Mouse (Mus musculus) macrophage (primary cell): ENCODE data around the gene Csnk1e. TPM values are rescaled to one million over a fixed set of nuclear protein-coding genes. Genes with fewer than 3 reads are reported as not detected.

Experiments used
- H3K27ac ChIP-seq: fragments of 350-480 bp; formaldehyde crosslinking; 2 replicates; pipeline ENCODE4 v1.9.0; 2021
- H3K36me3 ChIP-seq: fragments of 350-480 bp; formaldehyde crosslinking; 2 replicates; pipeline ENCODE4 v1.9.0; 2021; ENCODE audit errors: inconsistent target
- H3K4me3 ChIP-seq: fragments of 350-480 bp; formaldehyde crosslinking; 2 replicates; pipeline ENCODE4 v1.9.0; 2021; ENCODE audit errors: inconsistent target
- H3K79me2 ChIP-seq: fragments of 350-480 bp; formaldehyde crosslinking; 2 replicates; pipeline ENCODE4 v1.9.0; 2021; ENCODE audit errors: inconsistent target
- WGBS: methylation state at CpG from one replicate; pipeline ENCODE4 v1.1.7; 2026; ENCODE audit warnings: inconsistent platforms; ENCODE audit not compliant: missing documents; 5-methylcytosine and 5-hydroxymethylcytosine counted together
- polyA plus RNA-seq: library from polyadenylated mRNA; stranded (reverse); fragments of 250-400 nt; gene quantifications from 3 replicates; pipeline ENCODE4 v1.2.4, GENCODE M21; 2018; ENCODE audit warnings: inconsistent platforms

Gene Csnk1e
- polyA plus RNA-seq, 1 experiment from 2014 or later = 37.6 TPM

DNA sequence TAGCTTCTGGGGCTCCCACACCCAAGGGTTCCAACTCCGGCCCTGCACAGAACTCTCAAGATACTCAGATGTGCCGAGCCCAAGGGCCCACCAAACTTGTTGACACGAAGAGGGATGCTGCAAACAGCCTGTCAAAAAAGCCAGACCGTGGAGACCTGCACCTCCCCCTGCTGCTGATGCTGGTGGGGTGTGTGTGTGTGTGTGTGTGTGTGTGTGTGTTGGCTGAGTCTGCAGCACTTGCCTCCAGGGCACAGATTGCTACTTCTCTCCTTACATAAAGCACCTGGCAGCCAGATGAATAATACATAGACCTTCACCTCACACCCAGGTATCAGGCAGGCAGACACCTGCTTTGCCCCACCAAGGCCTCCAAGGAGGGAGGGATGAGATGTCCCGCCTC, 53.2 kb downstream of the Csnk1e start:
- Histone ChIP-seq H3K4me3 (peak overlapping the region; percentile 71), H3K27ac (no peak overlapping the region; the same call in 1 of the 2 replicates), H3K79me2 (peaks cover 58% of the 10 kb centered on the region), H3K36me3 (peaks cover 4% of the 10 kb centered on the region; the same call in 1 of the 2 replicates)
- WGBS = 40% methylated on average over 5 of the region's 5 CpGs

DNA sequence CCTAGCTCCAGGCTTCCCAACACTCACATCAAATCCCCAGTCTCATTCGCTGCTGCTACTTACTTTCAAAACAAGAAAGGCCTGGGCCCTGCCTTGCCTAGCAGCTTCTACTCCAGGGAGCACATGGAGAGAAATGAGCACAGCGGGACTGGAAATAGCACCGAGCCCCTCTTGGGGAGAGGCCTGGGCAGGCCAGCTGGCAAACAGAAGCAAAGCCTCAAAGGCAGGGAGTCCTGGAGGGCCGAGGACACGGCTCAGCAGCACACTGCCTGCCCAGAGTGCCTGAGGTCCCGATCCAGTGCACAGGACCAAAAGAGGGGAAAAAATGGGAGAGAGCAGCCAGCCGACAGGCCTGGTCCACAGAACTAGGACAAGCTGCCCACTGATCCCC, 54.4 kb downstream of the Csnk1e start:
- Histone ChIP-seq H3K79me2 (peaks cover 70% of the 10 kb centered on the region), H3K4me3 (no peak overlapping the region), H3K27ac (peak overlapping the region; percentile 46), H3K36me3 (peaks cover 15% of the 10 kb centered on the region; the same call in 1 of the 2 replicates)
- WGBS = 95% methylated on average over 7 of the region's 7 CpGs

DNA sequence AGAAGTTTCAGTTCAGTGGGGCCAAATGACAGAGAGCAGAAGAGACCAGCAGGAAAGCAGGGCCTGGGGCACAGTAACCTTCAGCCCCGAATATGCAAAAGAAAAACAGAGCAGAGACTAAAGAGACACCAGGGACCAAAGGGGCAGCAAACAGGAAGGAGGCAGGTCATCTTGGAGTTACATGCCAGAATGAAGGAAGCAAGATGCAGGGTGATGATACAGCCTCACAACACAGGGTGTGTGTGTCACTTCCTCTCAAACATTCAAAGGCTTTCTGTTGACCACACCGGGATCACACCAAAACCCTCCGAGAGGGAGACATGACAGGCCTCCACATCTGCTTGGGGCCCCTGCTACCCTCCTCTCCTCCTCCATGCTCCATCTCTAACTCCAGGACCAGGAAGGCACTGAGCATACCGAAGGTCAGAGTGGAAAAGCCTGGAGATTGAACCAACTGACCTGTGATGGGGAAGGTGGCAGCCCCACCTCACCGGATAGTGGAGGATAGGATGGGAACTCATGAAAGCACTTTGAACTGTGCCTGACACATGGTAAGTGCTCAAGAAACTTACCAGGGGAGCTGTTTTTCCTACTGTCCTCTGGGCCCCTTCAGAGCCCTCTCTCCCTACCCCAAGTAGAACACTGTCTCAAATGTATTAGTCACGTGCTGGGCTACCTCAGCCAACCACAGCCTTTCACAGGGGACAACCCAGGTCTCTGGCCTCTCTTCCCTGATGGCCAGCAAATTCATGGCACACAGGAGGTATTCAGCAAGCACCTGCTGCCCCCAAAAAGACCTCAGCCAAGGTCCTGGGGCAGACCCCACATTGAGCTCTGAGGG, 55.0 kb downstream of the Csnk1e start:
- H3K36me3 ChIP-seq = peaks cover 17% of the 10 kb centered on the region; the same call in 1 of the 2 replicates
- WGBS = 36% methylated on average over 6 of the region's 6 CpGs
- H3K27ac ChIP-seq = peak overlapping the region; percentile 46
- H3K79me2 ChIP-seq = peaks cover 76% of the 10 kb centered on the region
- H3K4me3 ChIP-seq = no peak overlapping the region

DNA sequence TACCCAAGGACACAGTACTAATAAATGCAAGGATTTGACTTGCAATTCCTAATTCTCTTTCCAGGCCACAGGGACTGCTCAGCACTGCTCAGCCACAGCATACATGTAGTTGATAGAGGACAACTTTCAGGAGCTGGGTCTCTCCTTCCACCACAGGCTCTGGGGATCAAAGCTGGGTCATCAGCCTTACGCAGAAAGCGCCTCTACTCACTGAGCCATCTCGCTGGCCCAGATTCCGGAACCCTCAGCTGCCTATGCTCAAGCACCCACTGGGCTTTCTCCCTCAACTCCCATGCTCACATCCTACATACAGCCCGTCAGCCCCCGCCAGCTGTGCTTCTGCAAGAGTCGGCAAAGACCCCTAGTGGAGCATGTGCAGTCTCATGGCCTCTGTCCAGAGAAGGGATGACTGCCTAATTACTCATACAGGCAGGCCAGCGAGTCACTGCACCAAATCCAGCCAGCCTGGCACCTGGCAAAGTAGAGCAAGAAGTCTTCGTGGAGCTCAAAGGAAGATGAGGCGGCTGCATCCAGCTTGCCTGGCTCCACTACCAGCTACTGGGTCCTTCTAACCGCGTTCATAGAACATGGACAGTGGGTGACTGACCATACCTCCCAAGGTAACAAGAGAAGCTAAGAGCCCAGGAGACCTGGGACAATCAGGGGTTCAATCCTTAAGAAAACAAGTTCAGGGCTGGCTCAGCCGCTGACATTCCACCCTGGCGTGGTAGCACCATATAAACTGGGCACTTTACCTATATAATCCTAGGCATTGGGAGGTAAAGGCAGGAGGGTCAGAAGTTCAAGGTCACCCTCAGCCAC, 55.9 kb downstream of the Csnk1e start:
- Histone ChIP-seq H3K27ac (peak overlapping the region; percentile 46), H3K79me2 (peaks cover 85% of the 10 kb centered on the region), H3K36me3 (peaks cover 17% of the 10 kb centered on the region; the same call in 1 of the 2 replicates), H3K4me3 (no peak overlapping the region)
- WGBS = 94% methylated on average over 14 of the region's 14 CpGs

DNA sequence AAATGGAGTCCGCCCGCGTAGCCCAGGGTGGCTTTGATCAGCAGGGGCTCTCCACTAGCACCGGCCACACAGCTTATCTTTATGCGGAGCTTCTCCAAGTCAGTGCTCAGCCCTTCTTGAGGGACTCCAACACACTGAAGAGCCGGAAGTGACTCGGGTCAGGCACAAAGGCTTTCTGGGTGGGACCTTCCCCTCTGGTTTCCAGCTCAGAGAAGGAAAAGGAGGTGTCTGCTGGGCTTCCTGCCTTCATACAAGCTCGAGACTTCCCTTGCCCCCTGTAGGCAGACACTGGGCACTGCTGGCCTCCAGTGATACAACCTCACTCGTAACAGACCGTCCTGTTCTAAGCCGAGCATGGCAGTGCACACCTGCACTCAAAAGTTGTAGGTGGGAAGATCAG, 58.6 kb downstream of the Csnk1e start:
- H3K36me3 ChIP-seq = peaks cover 17% of the 10 kb centered on the region; the same call in 1 of the 2 replicates
- peaks cover 100% of the 10 kb centered on the region for H3K79me2 ChIP-seq
- 78% methylated on average over 10 of the region's 11 CpGs for WGBS
- no peak overlapping the region for H3K4me3 ChIP-seq
- H3K27ac ChIP-seq = no peak overlapping the region

DNA sequence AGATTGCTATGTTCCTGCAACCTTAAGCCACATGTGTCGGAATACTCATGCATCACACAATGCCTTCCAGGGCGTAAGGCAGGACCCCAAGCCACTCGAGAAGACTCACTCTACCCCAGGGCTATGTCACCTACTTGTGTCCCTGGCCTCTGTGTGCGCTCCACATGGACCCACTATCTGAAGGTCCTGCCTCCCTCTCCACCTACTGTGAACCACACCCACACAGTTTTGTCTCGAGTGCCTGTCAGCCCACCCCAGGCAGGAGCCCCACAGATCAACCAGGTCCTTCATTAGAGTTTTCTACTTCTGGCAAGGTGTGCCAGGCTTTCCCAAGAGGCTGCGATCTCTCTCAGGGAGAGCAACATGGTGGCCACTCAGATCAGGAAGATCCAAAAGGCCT, 60.1 kb downstream of the Csnk1e start:
- Histone ChIP-seq H3K4me3 (no peak overlapping the region), H3K79me2 (peaks cover 100% of the 10 kb centered on the region), H3K27ac (no peak overlapping the region), H3K36me3 (peaks cover 17% of the 10 kb centered on the region; the same call in 1 of the 2 replicates)
- 93% methylated on average over 6 of the region's 6 CpGs for WGBS

DNA sequence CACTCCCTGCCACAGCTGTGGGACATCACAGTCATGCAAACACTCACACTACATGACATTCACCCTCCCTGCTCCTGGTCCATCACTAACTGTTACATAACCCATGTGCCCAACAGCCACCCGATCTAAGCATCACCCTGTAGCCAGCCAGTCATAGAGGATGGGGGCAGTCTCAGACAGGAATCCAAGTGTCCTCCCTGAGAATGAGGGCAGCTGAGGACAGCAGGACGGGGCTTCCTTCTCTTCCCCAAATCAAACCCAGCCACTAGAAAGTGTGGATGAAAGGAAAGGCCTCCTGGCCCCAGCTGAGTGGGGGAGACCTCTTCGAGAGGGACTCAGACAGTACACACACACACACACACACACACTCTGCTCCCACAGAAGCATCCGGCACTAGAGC, 60.5 kb downstream of the Csnk1e start:
- WGBS = 92% methylated on average over 4 of the region's 4 CpGs
- H3K36me3 ChIP-seq = peaks cover 17% of the 10 kb centered on the region; the same call in 1 of the 2 replicates
- H3K27ac ChIP-seq = no peak overlapping the region
- no peak overlapping the region for H3K4me3 ChIP-seq
- H3K79me2 ChIP-seq = peaks cover 100% of the 10 kb centered on the region

DNA sequence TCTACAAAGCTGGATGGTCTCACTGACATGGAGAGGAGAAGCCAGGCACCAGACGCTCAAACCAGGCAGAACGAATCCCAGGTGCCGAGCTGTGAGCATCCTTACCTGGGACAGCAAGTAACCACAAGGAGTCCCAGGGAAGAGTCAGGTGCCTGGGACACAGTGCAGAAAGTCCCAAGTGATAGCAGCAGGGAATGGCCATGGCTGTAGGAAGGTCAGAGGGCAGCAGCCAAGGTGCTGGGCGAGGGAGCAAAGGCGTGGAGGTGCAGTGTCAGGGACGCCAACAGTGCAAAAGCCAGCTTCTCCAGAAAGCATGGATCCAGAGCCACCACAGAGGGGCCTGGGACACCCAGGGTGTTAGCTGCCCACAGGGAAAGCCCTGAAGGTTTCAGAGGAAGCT, 62.3 kb downstream of the Csnk1e start:
- no peak overlapping the region for H3K27ac ChIP-seq
- 95% methylated on average over 6 of the region's 6 CpGs for WGBS

DNA sequence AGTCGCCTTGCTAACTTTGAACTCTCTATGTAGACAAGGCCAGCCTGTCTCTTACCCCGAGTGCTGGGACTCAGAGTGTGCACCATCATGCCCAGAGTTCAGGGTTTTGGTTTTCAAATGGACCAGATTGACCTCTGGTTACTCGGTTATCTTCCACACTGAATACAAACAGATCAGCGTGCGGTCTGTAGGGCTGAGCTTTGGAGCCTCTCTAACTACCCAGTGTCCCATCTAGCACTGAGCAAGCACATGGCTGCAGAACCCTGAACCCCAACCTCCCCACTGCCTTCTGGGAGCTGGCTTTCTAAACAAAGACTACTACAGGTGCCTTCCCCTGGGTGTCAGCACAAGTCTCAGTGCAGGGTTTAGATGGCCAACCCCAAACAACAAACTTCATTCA, 62.8 kb downstream of the Csnk1e start:
- Histone ChIP-seq H3K4me3 (no peak overlapping the region), H3K79me2 (peaks cover 100% of the 10 kb centered on the region), H3K36me3 (peaks cover 16% of the 10 kb centered on the region; the same call in 1 of the 2 replicates), H3K27ac (no peak overlapping the region)
- 97% methylated on average over 5 of the region's 5 CpGs for WGBS

More for the DNA sequence above, 62.3 kb downstream of the Csnk1e start:
- Histone ChIP-seq H3K36me3 (peaks cover 17% of the 10 kb centered on the region; the same call in 1 of the 2 replicates), H3K79me2 (peaks cover 100% of the 10 kb centered on the region), H3K4me3 (no peak overlapping the region)

DNA sequence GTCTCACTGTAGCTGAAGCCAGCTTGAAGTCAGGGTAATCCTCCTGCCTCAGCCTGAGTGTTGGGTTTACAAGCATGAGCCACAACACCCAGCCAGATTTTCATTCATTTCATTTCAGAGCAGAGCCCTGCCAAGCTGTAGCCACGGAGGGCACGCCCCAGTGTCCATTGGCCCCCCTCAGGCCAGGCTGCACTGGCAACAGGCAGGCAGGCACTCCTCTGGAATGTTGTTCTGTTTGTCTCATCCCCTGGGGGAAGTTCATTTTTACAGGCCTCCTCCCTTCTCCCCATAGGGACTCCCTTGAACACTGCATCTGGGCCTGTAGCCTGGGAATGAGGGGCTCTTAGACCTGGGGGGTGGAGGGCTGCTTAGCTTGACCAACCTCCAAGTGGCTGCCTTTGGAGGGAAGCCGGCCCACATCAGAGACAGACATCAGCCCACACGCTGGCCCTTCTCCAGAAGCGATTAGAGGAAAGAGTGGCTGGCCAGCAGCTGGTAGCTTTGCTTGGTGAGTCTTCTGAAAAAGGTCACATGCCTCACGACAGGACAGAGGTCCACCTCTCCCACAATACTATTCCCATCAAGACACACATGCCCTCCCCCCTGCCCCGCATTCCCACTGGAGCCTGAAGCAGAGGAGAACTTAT, 63.8 kb downstream of the Csnk1e start:
- H3K36me3 ChIP-seq = 0 out of 2 replicates have a peak, but pooled peaks cover 7% of the 10 kb centered on the region
- WGBS = 77% methylated on average over 7 of the region's 7 CpGs
- no peak overlapping the region for H3K4me3 ChIP-seq
- peaks cover 100% of the 10 kb centered on the region for H3K79me2 ChIP-seq
- H3K27ac ChIP-seq = no peak overlapping the region; the same call in 1 of the 2 replicates

DNA sequence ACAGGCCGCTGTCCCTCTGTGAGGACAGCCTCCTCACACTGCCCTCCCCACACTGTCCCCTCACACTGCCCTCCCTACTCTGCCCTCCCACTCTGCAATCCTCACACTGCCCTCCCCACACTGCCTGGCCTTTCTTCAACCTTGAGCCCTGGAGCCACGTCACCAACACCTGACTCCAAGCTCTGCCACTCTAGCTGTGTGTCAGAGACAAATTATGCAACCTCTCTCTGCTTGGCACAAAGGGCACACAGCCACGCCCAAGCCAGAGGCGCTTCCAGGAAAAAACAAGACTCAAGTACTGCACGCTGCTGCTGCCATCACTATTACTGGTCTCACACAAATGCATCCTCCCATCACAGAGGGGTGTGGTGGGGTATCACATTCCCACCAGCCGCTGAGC, 64.9 kb downstream of the Csnk1e start:
- H3K27ac ChIP-seq = no peak overlapping the region
- H3K79me2 ChIP-seq = peaks cover 100% of the 10 kb centered on the region
- 77% methylated on average over 6 of the region's 6 CpGs for WGBS

DNA sequence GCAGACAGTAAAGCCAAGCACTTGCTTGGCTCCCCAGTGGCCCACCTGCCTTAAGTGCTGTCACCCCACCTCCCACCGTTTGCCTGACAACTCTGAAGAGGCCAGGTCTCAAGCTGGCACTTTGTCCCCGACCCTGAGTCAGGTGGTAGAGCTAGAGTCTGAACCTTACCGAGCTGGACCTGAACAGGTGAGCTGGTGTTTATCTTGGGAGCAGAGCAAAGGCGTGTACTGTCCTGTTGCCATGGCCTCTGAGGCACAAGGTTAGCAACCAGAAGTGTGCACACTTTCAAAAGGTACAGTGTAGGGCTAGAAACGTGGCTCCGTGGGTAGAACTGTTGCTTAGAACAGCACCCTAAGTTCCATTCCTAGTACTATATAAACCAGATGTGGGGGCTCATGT, 67.2 kb downstream of the Csnk1e start:
- peaks cover 16% of the 10 kb centered on the region for H3K36me3 ChIP-seq
- WGBS = over 99% methylated on average over 6 of the region's 6 CpGs
- H3K79me2 ChIP-seq = peaks cover 100% of the 10 kb centered on the region
- no peak overlapping the region for H3K4me3 ChIP-seq
- no peak overlapping the region for H3K27ac ChIP-seq

More for the DNA sequence above, 64.9 kb downstream of the Csnk1e start:
- peaks cover 12% of the 10 kb centered on the region for H3K36me3 ChIP-seq
- H3K4me3 ChIP-seq = no peak overlapping the region

DNA sequence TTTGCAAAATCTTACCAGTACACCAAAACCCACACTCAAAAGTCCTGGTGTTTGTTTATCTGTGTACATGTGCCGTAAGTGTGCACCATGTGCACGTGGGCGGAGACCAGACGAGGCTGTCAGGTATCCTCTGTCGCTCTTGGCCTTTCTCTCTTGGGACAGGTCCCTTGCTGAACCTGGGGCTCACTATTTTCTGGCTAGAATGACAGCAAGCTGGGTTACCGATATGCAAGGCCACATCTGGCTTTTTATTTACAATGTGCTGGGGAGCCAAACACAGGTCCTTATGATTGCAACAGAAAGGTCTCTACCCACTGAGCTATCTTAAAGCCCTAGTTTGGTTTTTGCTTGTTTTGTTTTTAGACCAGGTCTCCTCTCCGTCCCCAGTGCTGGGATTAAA, 67.8 kb downstream of the Csnk1e start:
- Histone ChIP-seq H3K27ac (no peak overlapping the region), H3K36me3 (peaks cover 16% of the 10 kb centered on the region), H3K4me3 (no peak overlapping the region), H3K79me2 (peaks cover 100% of the 10 kb centered on the region)
- WGBS = 89% methylated on average over 7 of the region's 7 CpGs

DNA sequence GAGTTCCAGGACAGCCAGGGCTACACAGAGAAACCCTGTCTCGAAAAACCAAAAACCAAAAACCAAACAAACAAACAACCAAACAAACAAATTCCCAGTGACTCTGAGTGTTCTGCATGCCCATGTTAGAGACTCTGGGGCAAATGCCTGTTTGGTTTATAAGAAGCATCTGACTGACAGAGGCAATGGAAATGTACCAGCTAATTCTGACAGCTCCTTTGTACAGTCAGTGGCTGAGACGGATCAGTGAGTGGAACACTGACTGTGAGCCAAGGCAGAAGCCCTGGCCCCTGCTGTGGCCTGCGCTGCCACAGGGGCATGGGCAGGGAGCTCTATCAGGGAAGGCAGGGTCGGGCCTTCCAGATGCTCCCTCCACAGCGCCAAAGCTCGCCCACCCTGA, 68.3 kb downstream of the Csnk1e start:
- Histone ChIP-seq H3K79me2 (peaks cover 100% of the 10 kb centered on the region), H3K27ac (no peak overlapping the region), H3K36me3 (peaks cover 16% of the 10 kb centered on the region), H3K4me3 (no peak overlapping the region)
- 75% methylated on average over 5 of the region's 6 CpGs for WGBS
